Mouse (Mus musculus): ENCODE measurements around the gene Dennd1b. TPM values are rescaled to one million over a fixed set of nuclear protein-coding genes. Genes with fewer than 3 reads are reported as not detected.

Gene Dennd1b
- total RNA-seq, 2 experiments from 2014 or later, result 20.6 to 21.9 TPM

GRCm38 (mm10) chr1:139015118-139015788, 52.0 kb downstream of the Dennd1b start:
- no peak for DNase-seq

- no peak for DNase-seq
These were observed 58.1 kb downstream of the Dennd1b start for GRCm38 (mm10) chr1:139021298-139021697.

DNA sequence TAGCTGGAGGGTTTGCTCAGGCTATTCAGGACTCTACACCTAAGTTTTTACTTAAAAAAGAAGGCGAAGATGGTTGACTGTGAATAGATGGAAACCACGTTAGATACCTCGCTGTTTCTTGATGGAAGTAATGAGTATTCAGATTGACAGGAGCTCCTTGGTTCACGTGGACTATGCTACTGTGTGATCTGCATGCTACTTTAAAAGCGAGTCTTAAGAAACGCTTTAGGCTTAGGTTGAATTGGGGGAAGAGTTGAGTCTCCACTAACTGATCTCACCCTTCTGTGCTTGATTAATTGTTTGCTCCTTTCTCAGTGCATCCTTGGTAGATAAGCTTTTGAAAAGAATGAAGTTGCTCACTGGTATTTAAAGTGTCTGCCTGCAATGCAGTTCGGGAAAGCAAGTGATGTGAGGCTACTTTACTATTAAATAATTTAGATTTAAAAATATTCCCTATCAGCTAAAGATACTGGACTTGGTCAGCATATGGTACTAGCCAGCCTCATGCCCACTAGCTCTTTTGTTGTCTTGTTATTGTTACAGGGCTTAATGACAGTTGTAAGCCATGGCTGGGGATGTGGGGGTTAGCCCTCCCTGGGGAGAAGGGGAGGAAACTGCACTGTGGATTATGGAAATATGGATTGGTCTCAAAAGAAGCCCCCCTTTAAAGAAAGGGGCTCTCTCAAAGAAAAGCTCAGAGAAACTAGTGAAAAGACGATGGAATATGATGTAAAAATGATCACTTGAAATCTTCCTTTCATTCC, 62.8 kb downstream of the Dennd1b start:
- DNase-seq, result no peak

DNA sequence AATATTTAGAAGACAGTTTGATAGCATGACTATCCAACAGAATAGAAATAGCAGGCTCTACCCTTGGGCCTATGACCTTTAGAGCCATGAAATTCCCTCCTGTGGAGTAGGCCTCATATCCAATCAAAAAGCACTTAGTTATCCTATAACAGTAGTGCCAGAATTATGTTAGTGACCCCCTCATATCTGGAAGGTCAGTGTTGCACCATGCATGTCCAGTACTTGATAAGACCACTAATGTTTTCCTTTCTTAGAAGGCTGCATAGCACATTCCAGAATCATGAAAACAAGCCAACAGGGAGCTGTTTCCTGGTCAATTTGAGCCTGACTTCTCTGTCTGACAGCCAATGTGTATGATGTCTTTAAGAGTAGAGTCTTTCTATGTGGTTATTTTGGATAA, 66.3 kb downstream of the Dennd1b start:
- peak; percentile 19 to 34 for DNase-seq

DNA sequence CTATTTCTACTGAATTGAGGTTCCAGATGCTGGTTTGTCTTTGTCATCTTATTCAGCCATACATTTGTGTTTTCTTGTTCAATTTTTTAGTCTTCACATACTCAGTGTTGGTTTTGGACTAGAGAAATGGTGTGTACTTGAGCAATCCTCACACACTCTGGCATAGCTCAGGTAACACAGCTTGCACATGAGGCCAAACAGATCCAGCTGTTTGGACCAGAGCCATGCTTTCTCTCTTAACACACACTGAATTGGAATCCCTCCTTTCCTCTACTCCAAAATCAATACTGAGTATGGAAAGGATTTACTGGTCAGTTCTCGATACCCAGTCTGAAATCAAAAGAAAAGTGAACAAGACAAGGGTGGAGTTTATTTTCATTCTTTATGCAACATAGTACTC, 69.2 kb downstream of the Dennd1b start:
- no peak for DNase-seq

GRCm38 (mm10) chr1:139035141-139035540, 71.9 kb downstream of the Dennd1b start:
- DNase-seq, result peak in 1 of 2 experiments; percentile 11

DNA sequence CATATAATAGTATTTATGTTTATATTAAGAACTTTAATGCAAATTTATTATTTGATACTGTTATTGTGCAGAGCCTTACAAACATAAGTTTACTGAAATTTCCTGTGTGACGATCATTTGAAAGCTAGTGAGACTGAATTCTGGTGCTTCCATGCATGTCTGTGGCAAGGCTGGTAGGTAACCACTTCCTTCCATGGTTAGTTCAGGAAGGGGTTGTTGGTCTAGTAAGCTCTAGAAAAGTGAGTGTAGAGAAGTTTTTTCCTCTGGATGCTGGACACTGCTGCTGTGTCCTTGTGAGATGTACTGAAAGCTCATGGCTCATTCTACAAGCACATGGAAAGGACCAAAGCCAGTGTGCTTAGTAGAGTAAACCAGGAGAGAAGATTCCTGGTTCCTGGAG, 73.1 kb downstream of the Dennd1b start:
- DNase-seq, result no peak

DNA sequence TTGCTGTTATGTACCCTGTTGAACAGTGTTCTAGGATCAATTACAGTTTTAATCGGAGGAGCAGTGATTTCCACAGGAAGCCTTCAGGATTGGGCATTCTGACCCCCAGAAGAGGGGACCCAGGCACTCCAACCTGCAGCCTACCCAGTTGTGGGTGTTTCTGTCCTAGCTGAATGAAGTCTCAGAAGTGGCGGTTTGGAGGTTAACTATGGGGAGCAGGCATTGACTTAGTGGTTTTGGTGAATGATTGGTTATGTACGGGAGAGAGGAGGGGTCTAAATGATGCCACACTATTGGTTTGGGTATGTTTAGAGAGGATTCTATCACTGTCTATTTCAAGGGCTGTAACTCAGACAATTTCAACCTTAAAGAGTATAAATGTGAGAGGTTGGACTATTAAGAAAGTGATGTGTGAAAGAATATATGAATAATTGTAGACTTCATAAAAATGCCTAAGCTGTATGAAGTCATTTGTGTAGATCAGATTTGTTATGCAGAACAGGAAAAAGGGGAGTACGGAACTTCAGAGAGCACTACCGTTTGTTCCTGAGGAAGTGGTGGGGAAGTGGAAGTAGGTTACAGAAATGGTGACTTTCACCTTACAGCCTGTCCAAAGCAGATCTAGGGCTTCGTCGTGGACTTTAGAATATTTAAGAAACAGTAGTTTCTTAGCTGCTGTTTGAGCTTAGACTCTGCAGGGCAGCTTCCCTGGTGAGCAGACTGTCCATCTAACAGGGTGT, 73.7 kb downstream of the Dennd1b start:
- DNase-seq, result no peak

- DNase-seq, result no peak
These were observed 74.8 kb downstream of the Dennd1b start for GRCm38 (mm10) chr1:139038074-139038473.

- no peak for DNase-seq
These were observed 75.4 kb downstream of the Dennd1b start for GRCm38 (mm10) chr1:139038620-139039019.

DNA sequence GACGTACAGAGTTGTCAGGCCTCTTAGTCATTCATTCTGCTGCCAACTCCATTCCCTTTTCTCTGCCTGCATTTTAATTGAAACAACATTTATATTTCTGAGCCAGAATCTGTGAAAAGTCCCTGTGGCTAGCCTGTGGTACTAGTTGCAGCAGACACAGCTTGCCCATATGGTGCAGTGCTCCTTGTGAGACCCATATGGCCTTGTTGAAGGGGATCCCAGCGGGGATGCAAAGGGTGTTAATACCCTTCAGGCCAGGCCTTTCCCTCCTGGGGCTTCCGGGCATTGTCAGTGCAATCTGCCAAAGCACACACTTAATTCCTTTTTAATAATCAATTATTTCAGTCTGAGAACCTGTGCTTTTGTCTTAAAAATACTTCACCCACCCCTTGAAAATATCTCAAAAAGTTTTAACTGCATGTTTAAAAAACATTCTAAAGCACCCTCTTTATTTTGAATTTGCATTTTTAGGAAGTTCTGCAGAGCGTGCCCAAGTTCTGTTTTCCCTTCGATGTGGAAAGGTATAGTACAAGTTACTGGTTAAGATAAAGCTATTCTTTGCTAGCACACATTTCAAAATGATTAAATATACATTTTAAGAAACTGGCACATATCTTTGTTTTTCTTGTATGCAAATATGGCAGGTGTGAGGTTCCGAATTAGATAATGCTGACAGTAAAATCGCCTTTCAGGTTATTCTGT, 76.4 kb downstream of the Dennd1b start:
- no peak for DNase-seq

DNA sequence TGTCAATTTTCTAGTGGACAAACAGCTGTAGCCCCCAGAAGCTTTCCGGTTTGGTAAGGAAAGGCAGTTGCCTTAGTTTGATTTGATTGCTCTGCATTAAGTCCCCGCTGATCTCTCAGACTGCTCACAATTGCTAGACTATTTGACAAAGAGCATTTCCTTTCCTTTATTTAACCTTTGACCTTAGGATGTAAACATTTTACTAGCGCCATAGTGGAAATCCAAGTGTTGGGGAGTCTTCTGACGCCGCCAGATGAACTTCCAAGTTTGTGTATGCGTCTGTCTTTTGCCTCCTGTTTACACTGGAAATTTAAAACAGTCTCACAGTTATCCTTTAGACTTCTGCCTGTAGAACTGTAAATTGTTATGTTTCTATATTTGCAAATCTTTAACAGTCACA, 85.8 kb downstream of the Dennd1b start:
- no peak for DNase-seq

GRCm38 (mm10) chr1:139049881-139050472, 86.7 kb downstream of the Dennd1b start:
- no peak for DNase-seq

- DNase-seq, result no peak
These were observed 89.8 kb downstream of the Dennd1b start for GRCm38 (mm10) chr1:139053003-139053402.

- no peak for DNase-seq
These were observed 97.1 kb downstream of the Dennd1b start for GRCm38 (mm10) chr1:139060301-139060700.

DNA sequence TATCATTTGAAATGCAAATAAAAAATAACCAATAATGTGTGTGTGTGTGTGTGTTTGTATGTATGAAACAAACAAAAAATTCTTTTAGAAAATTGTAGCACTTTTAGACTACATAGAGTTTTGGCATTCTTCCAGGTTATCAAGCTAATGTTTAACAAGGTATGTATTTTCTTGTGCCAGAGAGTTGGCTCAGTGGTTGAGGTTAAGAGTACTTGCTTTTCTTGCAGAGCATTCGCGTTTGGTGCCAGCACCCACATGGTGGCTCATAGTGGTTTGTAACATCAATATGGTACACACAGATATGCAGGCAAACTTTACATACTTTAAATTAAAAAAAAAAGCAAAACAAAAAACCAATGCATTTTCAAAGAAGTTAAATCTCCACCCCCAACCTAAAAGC, 101.5 kb downstream of the Dennd1b start:
- DNase-seq, result no peak

DNA sequence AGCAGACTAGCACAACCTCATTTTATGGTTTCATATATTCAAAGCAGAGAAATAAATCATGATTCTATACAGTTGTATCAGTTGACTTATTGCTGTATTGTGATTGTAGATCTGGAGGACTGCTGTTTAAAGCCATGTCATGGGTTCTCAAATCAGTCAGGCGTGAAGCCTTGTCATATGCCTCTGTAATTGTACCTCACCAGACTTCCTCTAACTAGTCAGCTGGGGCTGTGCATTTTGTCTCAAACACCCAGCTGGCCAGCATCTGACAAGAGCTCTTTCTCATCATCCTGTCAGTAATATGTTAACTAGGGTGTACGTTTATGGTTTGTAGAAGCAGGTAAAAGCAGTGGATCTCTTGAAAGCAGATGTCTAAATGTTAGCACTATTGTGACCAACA, 104.0 kb downstream of the Dennd1b start:
- DNase-seq, result no peak

DNA sequence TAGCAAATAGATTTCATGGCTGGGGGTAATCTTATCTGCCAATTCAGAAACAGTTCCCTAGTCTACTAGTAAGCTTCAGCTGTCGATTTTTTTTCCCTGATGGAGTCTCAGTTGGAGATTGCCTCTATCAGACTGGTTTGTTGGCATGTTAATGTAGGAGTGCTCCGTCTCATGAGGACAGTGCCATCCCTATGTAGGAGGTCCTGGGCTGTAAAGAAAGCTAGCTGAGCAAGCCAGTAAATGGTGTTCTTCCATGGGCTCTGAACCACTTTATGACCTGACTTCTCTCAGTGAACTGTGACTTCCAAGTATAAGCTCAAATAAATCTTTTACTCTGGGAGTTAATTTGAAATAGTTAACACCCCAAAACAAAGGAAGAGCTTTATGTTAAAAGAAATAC, 107.8 kb downstream of the Dennd1b start:
- no peak for DNase-seq

DNA sequence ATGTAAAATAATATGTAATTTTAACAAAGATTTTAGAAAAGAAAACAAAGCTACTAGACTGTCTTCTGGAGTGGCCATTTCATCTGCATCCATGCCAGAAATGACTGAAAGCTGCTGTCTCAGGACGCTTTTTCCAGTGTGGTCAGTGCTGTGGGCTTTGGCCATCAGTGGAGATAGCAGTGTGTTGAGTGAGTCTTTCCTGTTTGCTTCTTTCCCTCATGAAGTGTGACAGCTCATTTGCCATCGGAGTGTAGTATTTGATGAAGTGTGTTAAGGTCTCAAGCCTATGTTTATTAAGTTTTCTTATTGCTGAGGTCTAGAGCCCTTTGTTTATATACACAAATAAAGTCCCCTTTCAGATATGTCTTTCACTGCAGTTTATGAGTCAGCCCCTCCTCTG, 112.4 kb downstream of the Dennd1b start:
- DNase-seq, result no peak

DNA sequence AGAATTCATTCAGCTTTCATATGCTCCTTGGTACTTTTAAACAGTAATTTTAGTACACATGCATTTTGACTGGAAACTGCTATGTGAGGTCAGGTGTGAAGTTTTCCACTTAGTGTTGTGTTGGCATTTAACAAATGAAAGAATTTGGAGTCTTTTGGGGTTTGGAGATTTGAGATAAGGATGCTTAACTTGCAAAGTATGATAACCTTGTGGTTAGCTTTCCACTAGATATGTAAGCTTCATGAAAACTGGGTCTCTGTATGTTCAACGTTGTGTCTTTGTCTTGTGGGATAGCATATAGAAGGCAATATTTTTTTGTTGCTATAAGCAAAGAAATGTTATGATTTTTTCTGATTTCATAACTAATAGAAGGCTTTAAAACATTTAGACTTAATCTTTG, 114.8 kb downstream of the Dennd1b start:
- DNase-seq, result no peak

DNA sequence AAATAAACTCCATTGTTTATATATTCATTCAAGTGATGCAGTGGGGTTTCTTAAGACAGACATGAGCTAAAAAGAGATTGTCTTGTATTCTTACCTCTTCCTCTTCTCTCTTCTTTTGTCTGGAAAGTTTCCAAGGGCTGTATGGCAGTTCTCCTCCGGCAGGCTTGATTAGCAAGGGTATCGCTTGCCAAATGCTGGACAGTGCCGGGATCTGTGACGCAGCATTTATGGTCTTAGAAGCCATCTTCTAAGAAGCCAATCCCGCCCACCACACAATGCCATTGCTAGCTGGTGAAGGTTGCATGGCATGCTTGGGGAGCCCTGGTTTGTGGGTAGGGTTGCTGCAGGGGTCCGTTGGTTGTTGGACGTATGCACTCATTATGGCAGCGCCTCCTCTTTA, 115.8 kb downstream of the Dennd1b start:
- DNase-seq, result peak; percentile 13 to 27

DNA sequence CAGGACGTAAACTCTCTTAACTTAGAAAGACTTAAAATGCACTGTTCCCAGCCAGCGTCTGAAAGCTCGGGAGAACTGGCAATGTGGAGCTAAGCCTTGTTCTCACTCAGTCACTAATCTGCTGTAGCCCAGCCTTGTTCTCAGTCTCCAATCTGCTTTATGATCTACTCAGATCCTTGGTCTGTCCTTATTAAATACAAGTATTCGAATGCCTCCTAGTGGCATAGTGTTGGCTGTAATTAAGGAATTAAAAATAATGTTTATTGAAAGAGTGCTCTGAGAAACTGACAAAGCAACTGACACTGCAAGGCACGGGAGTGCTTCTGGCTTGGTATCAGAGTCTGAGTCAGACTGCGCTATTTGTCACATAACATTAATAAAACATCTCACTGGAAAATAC, 116.3 kb downstream of the Dennd1b start:
- DNase-seq, result peak; percentile 8 to 22
